Mouse (Mus musculus) layer of hippocampus, postnatal 10 days (tissue): ENCODE data around the gene Kif5c. TPM values are rescaled to one million over a fixed set of nuclear protein-coding genes. Genes with fewer than 3 reads are reported as not detected.
A peak's percentile ranks its signal among the peaks of the same experiment; 100 is the strongest.

Source experiments
- DNase-seq, 2 experiments: peaks; one replicate each; pipeline ENCODE4 v3.0.0; 2021; ENCODE audit warnings: low spot score in 2 of 2
- total RNA-seq, 2 experiments: library from RNA; stranded (reverse); gene quantifications; 2 replicates each; pipeline ENCODE4 v1.2.3; 2021

Kif5c gene
- total RNA-seq, 2 experiments from 2014 or later = 545 to 571 TPM

GRCm38 (mm10) chr2:49718935-49719850 is 100.1 kb downstream of the Kif5c start:
- DNase-seq = no peak

- no peak for DNase-seq
Measured at GRCm38 (mm10) chr2:49719854-49720253, 100.8 kb downstream of the Kif5c start.

GRCm38 (mm10) chr2:49720343-49720742 is 101.2 kb downstream of the Kif5c start:
- no peak for DNase-seq

GRCm38 (mm10) chr2:49722331-49722730 is 103.2 kb downstream of the Kif5c start:
- no peak for DNase-seq

GRCm38 (mm10) chr2:49722983-49723382 is 103.9 kb downstream of the Kif5c start:
- DNase-seq = no peak

GRCm38 (mm10) chr2:49726672-49727071 is 107.6 kb downstream of the Kif5c start:
- no peak for DNase-seq

- peak; percentile 55 to 69 for DNase-seq
Measured at GRCm38 (mm10) chr2:49727199-49727598, 108.1 kb downstream of the Kif5c start.

- DNase-seq = no peak
Measured at GRCm38 (mm10) chr2:49727686-49728085, 108.6 kb downstream of the Kif5c start.

GRCm38 (mm10) chr2:49728896-49729610 is 110.0 kb downstream of the Kif5c start:
- no peak for DNase-seq

GRCm38 (mm10) chr2:49729611-49729969 is 110.5 kb downstream of the Kif5c start:
- no peak for DNase-seq

GRCm38 (mm10) chr2:49730183-49730582 is 111.1 kb downstream of the Kif5c start:
- no peak for DNase-seq

- no peak for DNase-seq
Measured at GRCm38 (mm10) chr2:49732745-49733655, 113.9 kb downstream of the Kif5c start.

- DNase-seq = no peak
Measured at GRCm38 (mm10) chr2:49733656-49734008, 114.5 kb downstream of the Kif5c start.

GRCm38 (mm10) chr2:49734013-49734780 is 115.1 kb downstream of the Kif5c start:
- peak; percentile 76 to 80 for DNase-seq

- DNase-seq = no peak
Measured at GRCm38 (mm10) chr2:49735386-49735785, 116.3 kb downstream of the Kif5c start.

GRCm38 (mm10) chr2:49739046-49739445 is 119.9 kb downstream of the Kif5c start:
- DNase-seq = no peak

- no peak for DNase-seq
Measured at GRCm38 (mm10) chr2:49741026-49741425, 121.9 kb downstream of the Kif5c start.

GRCm38 (mm10) chr2:49741895-49742734 is 123.0 kb downstream of the Kif5c start:
- DNase-seq = peak; percentile 69 to 72

- no peak for DNase-seq
Measured at GRCm38 (mm10) chr2:49742919-49743318, 123.8 kb downstream of the Kif5c start.

- no peak for DNase-seq
Measured at GRCm38 (mm10) chr2:49743775-49744174, 124.7 kb downstream of the Kif5c start.
